Mouse (Mus musculus) intestine, embryonic 15.5 days (tissue): ENCODE results near the gene Tgfb1i1. TPM values are rescaled to one million over a fixed set of nuclear protein-coding genes. Genes with fewer than 3 reads are reported as not detected.

ENCODE experiments used
- ATAC-seq: fragments of 200-750 bp; cut with Nextera tagmentation; 2 replicates; pipeline ENCODE4 v1.8.0; 2017; ENCODE audit warnings: moderate TSS enrichment, moderate library complexity
- H3K27ac ChIP-seq: fragments of 300-500 bp; sonication (generic); 2 replicates; pipeline ENCODE4 v1.5.1; 2015; ENCODE audit warnings: mild to moderate bottlenecking, inconsistent platforms
- H3K27me3 ChIP-seq: fragments of 300-500 bp; sonication (generic); replicated peaks from 2 replicates; pipeline ENCODE4 v1.6.1; 2015; ENCODE audit warnings: inconsistent platforms
- H3K36me3 ChIP-seq: fragments of 300-500 bp; sonication (generic); 2 replicates; pipeline ENCODE4 v1.6.1; 2015; ENCODE audit warnings: inconsistent platforms
- H3K4me1 ChIP-seq: fragments of 300-500 bp; sonication (generic); replicated peaks from 2 replicates; pipeline ENCODE4 v1.6.1; 2015; ENCODE audit warnings: inconsistent platforms
- H3K4me2 ChIP-seq: fragments of 300-500 bp; sonication (generic); replicated peaks from 2 replicates; pipeline ENCODE4 v1.6.1; 2015; ENCODE audit warnings: mild to moderate bottlenecking, inconsistent platforms
- H3K4me3 ChIP-seq: fragments of 300-500 bp; sonication (generic); replicated peaks from 2 replicates; pipeline ENCODE4 v1.5.1; 2015; ENCODE audit warnings: inconsistent platforms
- H3K9ac ChIP-seq: fragments of 300-500 bp; sonication (generic); 2 replicates; pipeline ENCODE4 v1.6.1; 2015; ENCODE audit warnings: inconsistent platforms
- H3K9me3 ChIP-seq: fragments of 300-500 bp; sonication (generic); 2 replicates; pipeline ENCODE4 v1.6.1; 2016; ENCODE audit warnings: inconsistent platforms
- WGBS: fragments of 180-500 bp; shearing (Covaris S2); methylation state at CpG from one replicate; pipeline ENCODE4 v1.1.7; 2015; 5-methylcytosine and 5-hydroxymethylcytosine counted together
- polyA plus RNA-seq: library from polyadenylated mRNA; unstranded; fragments of >200 nt; fragmentation: Nextera tagmentation; extraction: Ambion mirVana; gene quantifications from 2 replicates; pipeline ENCODE4 v1.2.1, GENCODE M21; 2015

The Tgfb1i1 gene
- polyA plus RNA-seq, 1 experiment from 2014 or later: 163 TPM

DNA sequence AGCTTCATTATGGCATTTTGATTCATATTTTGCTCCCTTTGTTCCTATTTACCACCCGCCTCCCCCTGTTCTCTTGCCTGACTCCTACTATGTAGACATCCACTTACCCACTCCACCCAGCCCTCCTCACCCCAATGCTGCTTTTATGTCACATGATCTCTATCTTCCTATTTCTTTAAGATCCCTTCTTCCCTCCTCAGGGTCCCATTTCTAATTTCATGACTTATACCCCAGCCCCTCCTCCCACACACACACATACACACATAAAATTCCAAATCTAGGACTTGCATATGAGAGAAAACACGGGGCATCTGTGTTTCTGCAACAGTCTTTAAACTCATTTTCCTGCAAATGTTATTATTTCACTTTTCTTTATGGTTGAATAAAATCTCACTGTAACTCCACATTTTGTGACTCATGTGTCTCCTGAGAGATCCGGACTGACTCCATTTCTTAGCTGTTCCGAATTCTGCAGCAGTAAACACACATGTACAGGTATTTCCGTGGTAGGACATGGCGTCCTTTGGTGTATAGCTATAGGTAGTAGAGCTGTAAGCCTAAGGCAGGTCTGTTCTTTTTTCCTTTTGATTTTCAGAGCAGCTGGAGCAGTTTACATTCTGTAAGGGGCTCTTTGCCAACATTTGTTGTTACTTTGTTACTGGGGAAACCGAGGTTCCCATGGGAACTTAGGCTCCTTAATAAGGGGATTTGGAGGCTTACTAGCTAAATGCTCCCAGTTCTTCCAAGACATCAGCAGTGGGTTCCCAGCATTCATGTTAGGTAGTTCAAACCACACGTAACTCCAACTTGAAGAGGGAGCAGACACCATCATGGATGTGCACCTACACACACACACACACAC, 52.1 kb downstream of the Tgfb1i1 start:
- Histone ChIP-seq H3K4me2 (peak overlapping the region; percentile 63), H3K36me3 (no peaks in the 10 kb centered on the region), H3K9me3 (no peaks in the 10 kb centered on the region), H3K4me1 (peaks cover 18% of the 10 kb centered on the region), H3K4me3 (peak overlapping the region; percentile 72), H3K27ac (peak overlapping the region; percentile 93), H3K27me3 (no peaks in the 10 kb centered on the region), H3K9ac (peak overlapping the region; percentile 88; the same call in 1 of the 2 replicates)
- WGBS: 70% methylated on average over 8 of the region's 8 CpGs
- ATAC-seq: peak; percentile 48

GRCm38 (mm10) chr7:128300952-128301351, 54.3 kb downstream of the Tgfb1i1 start:
- Histone ChIP-seq H3K36me3 (no peaks in the 10 kb centered on the region), H3K4me1 (peaks cover 18% of the 10 kb centered on the region), H3K9me3 (no peaks in the 10 kb centered on the region), H3K4me3 (no peak overlapping the region), H3K9ac (no peak overlapping the region), H3K4me2 (no peak overlapping the region), H3K27ac (no peak overlapping the region), H3K27me3 (no peaks in the 10 kb centered on the region)
- WGBS: 66% methylated on average over 3 of the region's 3 CpGs
- no peak for ATAC-seq

DNA sequence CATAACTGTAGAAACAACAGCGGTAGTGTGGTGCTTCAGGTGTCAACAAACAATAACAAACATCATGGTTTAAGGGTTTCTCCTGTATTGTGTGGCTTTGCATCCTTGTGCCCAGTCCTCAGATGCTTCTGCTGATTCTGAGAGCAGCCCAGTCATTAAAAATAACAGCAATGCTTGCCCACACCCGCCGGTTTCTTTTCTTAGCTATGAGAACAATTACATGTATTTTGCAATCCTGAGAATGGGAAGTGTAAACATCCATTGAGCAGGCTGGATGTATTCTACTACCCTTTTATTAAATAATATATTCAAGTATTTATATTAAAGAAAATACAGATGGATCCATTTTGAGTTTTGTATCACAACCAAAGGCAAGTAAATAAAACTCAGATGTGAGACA, 55.5 kb downstream of the Tgfb1i1 start:
- no peak overlapping the region for H3K9ac ChIP-seq
- WGBS: 76% methylated on average over 3 of the region's 3 CpGs
- no peak for ATAC-seq

GRCm38 (mm10) chr7:128304198-128304597, 57.6 kb downstream of the Tgfb1i1 start:
- no peaks in the 10 kb centered on the region for H3K9me3 ChIP-seq
- 0 out of 2 replicates have a peak overlapping the region, but pooled peaks have one; percentile 7 for H3K27ac ChIP-seq
- 54% methylated on average over 6 of the region's 6 CpGs for WGBS
- H3K4me3 ChIP-seq: no peak overlapping the region
- ATAC-seq: peak; percentile 84
- H3K4me1 ChIP-seq: peaks cover 6% of the 10 kb centered on the region
- no peak overlapping the region for H3K9ac ChIP-seq
- H3K36me3 ChIP-seq: no peaks in the 10 kb centered on the region
- H3K4me2 ChIP-seq: no peak overlapping the region
- no peaks in the 10 kb centered on the region for H3K27me3 ChIP-seq

More for the DNA sequence above, 55.5 kb downstream of the Tgfb1i1 start:
- H3K4me1 ChIP-seq: peaks cover 10% of the 10 kb centered on the region
- H3K9me3 ChIP-seq: no peaks in the 10 kb centered on the region
- no peak overlapping the region for H3K27ac ChIP-seq
- H3K4me2 ChIP-seq: no peak overlapping the region
- H3K4me3 ChIP-seq: no peak overlapping the region
- no peaks in the 10 kb centered on the region for H3K27me3 ChIP-seq
- H3K36me3 ChIP-seq: no peaks in the 10 kb centered on the region

- Histone ChIP-seq H3K27me3 (no peaks in the 10 kb centered on the region), H3K36me3 (no peaks in the 10 kb centered on the region), H3K27ac (0 out of 2 replicates have a peak overlapping the region, but pooled peaks have one; percentile 7), H3K4me2 (no peak overlapping the region), H3K4me3 (no peak overlapping the region), H3K9ac (no peak overlapping the region), H3K9me3 (no peaks in the 10 kb centered on the region), H3K4me1 (peaks cover 9% of the 10 kb centered on the region)
- ATAC-seq: peak; percentile 72
- WGBS: under 1% methylated on average over 5 of the region's 5 CpGs
Measured at GRCm38 (mm10) chr7:128304907-128305306, 58.3 kb downstream of the Tgfb1i1 start.

Other genes with a start within 250 kb of the Tgfb1i1 start
- gene Trim72, start 242.9 kb upstream of the Tgfb1i1 start, polyA plus RNA-seq: 0.19 and 0.53 TPM in 2 replicates
- 2.1 TPM in 2 replicates for gene Itgam, start 184.2 kb upstream of the Tgfb1i1 start, polyA plus RNA-seq
- gene Gm49368, start 184.1 kb upstream of the Tgfb1i1 start, polyA plus RNA-seq: not detected in 2 replicates
- gene Itgax, start 117.3 kb upstream of the Tgfb1i1 start, polyA plus RNA-seq: 0.58 and 0.59 TPM in 2 replicates
- not detected in 2 replicates for gene Itgad, start 92.4 kb upstream of the Tgfb1i1 start, polyA plus RNA-seq
- gene Cox6a2, start 40.4 kb upstream of the Tgfb1i1 start, polyA plus RNA-seq: 0.43 and 0.88 TPM in 2 replicates
- 17.4 and 17.6 TPM in 2 replicates for gene Armc5, start 9.5 kb upstream of the Tgfb1i1 start, polyA plus RNA-seq
- 5.7 and 6.1 TPM in 2 replicates for gene 9130023H24Rik, start 8.8 kb upstream of the Tgfb1i1 start, polyA plus RNA-seq
- gene Slc5a2, start 18.8 kb downstream of the Tgfb1i1 start, polyA plus RNA-seq: 0.20 and 0.24 TPM in 2 replicates
- 43.0 and 51.0 TPM in 2 replicates for gene BC017158, start 51.4 kb downstream of the Tgfb1i1 start, polyA plus RNA-seq
- gene Rgs10, start 171.9 kb downstream of the Tgfb1i1 start, polyA plus RNA-seq: 26.4 and 30.5 TPM in 2 replicates
- gene Tial1, start 214.9 kb downstream of the Tgfb1i1 start, polyA plus RNA-seq: 19.9 and 24.2 TPM in 2 replicates